Mouse (Mus musculus) heart, postnatal 10 days (tissue): Measurements from ENCODE around the gene Pou3f4. TPM values are rescaled to one million over a fixed set of nuclear protein-coding genes. Genes with fewer than 3 reads are reported as not detected.
"Not testable (repeated sequence)": the region's sequence is repeated elsewhere in the genome, so short reads cannot be mapped to it uniquely, and the experiment has no call there.

Source experiments
- DNase-seq, 2 experiments: peaks; one replicate each; pipeline ENCODE4 v3.0.0; 2021
- intact Hi-C: fragments of 180-260 bp; cut with DNase I; formaldehyde crosslinking; loops from one replicate; pipeline ENCODE4 v1.15.1; 2025
- total RNA-seq, 2 experiments: library from RNA; stranded (reverse); gene quantifications; 2 replicates each; pipeline ENCODE4 v1.2.3; 2021

The Pou3f4 gene
- not detected for total RNA-seq

- peak; percentile 34 to 44 for DNase-seq
- intact Hi-C loops, result no loop called here
Observed at GRCm38 (mm10) chrX:110814151-110814571, at the start of gene Pou3f4. TSS of gene Pou3f4 (plus strand) at chrX:110814280.

DNA sequence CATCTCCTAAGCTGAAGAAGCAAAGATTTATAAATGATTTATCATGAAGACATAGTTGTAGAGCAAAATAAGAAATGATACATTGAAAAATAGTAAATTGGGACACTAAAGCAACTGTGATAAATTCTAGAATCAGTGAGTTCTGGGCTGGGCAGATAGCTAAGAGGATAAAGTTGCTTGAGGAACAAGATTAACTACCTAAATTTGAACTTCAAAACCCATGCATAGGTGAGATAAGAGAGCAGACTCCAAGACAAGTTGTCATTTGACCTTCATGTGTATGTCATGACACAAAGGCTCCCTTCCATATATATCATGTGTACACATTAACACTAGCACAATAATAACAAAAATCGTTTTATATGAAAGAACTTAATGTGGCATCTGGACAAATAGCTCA lies 48.1 kb upstream of the Pou3f4 start:
- DNase-seq, result no peak
- intact Hi-C loops, result no loop called here

DNA sequence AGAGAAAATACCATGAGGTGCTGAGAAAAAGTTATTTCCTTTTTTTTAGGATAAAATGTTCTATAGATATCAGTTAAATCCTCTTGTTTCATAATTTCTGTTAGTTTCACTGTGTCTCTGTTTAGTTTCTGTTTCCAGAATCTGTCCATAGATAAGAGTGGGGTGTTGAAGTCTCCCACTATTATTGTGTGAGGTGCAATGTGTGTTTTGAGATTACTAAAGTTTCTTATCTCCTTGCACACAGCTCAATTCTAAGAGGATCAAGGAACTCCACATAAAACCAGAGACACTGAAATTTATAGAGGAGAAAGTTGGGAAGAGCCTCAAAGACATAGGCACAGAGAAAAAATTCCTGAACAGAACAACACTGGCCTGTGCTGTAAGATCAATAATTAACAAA lies 39.3 kb upstream of the Pou3f4 start:
- DNase-seq, intact Hi-C loops: not testable (repeated sequence)

- intact Hi-C loops, result no loop called here
Observed at GRCm38 (mm10) chrX:110802502-110802901, 11.6 kb upstream of the Pou3f4 start.

DNA sequence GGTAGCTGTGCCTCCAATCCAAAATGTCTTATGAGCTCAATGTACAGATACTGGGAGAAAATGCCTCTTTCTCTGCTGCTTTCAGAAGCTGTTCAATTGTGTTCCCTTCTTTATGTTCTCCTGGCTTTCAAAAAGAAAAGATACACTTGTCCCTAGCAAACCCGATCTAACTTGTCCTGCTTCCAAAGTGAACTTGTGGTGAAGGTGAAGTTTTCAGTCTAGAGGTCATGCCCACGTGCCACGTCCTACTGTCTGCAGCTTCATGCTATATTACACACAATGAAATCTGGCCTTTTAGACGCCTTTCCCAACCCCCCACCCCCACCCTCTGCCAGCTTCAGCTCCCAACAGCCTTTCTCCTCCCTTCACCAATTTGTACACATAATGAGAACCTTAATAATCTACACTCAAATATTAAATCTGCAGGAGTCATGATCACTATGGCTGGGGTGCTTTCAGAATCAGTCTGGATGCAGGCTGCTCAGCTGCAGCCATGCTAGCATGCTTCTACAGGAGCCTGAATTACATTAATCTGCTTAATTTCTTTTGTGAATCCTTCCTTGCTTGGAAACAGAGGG lies 4.0 kb upstream of the Pou3f4 start:
- intact Hi-C loops, result no loop called here
- DNase-seq, result no peak

More at GRCm38 (mm10) chrX:110802502-110802901, 11.6 kb upstream of the Pou3f4 start:
- no peak for DNase-seq

- intact Hi-C loops, result no loop called here
Observed at GRCm38 (mm10) chrX:110810753-110811506, 3.1 kb upstream of the Pou3f4 start.

GRCm38 (mm10) chrX:110812071-110812470 lies 2.0 kb upstream of the Pou3f4 start:
- DNase-seq, result no peak
- intact Hi-C loops, result no loop called here

More at GRCm38 (mm10) chrX:110810753-110811506, 3.1 kb upstream of the Pou3f4 start:
- DNase-seq, result no peak

GRCm38 (mm10) chrX:110813401-110813800 lies 679 bp upstream of the Pou3f4 start:
- intact Hi-C loops, result no loop called here
- DNase-seq, result no peak

GRCm38 (mm10) chrX:110814592-110815548 lies 790 bp downstream of the Pou3f4 start:
- intact Hi-C loops, result no loop called here
- no peak for DNase-seq

- intact Hi-C loops, result no loop called here
- DNase-seq, result no peak
Observed at GRCm38 (mm10) chrX:110815549-110815930, 1.5 kb downstream of the Pou3f4 start.

DNA sequence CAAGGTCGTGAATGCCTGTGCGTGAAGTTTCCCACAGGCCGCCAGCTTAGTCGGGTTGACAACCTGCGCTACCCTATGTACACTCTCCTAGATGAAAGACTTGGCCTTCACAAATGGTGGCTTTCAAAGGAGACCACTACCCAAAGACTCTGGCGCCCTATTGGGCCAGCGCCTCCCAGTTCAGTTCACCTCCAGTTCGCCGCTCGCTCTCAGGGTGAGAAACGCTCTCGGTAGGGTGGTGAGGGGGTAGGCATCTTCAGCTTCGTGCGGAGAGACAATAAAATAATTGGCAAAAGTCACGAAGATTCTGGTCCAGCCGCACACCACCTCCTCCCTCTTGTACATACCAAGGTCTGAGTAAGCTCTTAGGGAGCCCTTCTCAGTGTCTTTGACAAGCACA lies 2.5 kb downstream of the Pou3f4 start:
- DNase-seq, result no peak
- intact Hi-C loops, result no loop called here

DNA sequence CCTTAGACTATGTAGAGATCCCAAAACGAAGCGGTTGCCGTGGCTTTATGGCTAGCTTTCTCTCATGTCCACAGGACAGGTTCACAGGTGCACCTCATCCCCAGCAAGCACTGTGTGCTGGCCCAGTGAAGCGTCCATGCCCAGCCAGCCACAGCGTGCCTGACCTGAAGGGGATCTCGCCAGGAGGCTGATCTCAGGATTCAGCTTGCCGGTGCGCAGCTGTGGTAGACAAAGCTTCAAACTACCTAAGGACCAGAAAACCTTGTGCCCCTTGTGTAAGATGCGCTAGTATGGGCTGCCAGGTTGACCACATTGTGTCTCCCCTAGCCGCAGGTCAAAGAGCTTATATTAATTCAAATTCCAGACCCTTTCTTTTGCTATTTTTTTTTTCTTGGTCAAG lies 3.1 kb downstream of the Pou3f4 start:
- intact Hi-C loops, result no loop called here
- no peak for DNase-seq

GRCm38 (mm10) chrX:110837450-110837849 lies 23.4 kb downstream of the Pou3f4 start:
- intact Hi-C loops, result no loop called here
- no peak for DNase-seq

DNA sequence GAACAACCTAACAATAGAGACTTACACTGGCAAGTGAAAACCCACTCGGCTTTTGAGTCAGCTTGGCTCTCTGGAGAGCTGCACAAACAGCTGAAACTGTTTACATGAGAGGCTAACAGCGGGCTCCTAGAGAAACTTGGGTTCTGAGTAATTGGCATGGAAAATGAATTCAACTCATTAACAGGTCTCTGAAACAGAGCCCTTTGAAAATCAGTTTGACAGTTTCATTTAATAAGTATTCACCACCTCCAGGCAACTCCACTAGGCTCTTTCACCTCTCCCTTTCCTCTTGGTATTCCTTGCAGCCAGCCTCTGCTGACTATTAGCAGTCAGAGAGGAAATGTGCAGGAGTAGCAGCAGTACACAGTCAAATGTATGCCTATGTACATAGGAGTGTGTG lies 37.2 kb downstream of the Pou3f4 start:
- intact Hi-C loops, result no loop called here
- no peak for DNase-seq
